Mouse (Mus musculus): ENCODE measurements at regions not wholly inside any gene's neighbourhood (a gene's known extent, or its start where the extent isn't known, plus 50 kb on each side); places are given as distances from the start of the nearest gene placed in this dataset.

DNA sequence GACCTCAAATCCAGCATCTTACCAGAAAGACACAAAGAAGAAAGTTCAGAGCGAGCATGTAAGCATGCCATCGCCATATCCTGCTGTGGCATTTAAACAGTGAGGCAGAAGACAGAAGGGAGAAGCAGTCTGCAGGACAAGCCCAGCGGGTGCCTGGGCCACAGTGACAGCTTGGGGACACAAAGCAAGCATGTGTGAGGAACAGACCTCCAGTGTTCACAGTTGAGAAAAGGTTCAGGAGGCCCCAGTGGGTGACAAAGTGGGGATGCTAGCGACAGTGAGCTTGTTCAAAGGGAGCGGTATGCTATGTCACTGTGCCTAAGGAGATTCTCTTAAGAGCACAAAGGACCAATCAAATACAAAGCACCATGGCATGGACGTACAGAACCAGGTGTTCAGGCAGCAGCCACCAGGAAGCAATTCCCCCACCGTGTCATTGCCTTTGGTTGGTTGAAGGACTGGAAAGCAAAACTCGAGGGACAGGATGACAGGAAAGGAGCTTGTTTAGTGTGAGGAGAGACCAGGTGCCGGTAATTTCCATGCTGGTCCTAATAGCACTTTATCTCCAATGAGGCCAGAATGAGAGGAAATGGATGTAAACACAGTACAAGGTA lies 77.9 kb upstream of the Arhgap21 start:
- intact Hi-C loops (cut with DNase I; ENCODE audit: low total_unique reads) = no loop called here
- DNase-seq = no peak

DNA sequence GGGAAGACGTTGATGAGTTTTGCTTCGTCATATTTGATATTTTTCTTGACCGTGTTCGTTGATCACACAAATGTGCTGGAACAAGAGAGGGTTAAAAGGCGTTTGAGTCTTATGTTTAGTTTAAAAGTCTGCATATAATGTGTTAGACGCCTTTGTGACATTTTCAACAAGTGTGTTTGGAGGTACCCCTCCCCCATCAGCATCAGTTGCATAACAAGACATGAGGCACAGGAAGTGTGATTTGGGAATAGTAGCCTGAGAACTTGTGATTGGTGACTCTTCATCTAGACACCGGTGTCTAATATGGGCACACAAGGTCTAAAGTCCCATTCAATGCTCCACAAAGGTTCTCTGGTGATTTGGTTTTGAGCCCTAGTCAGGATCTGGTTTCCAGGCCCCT lies 76.1 kb upstream of the Arhgap21 start:
- no peak for DNase-seq
- intact Hi-C loops (cut with DNase I; ENCODE audit: low total_unique reads) = no loop called here

DNA sequence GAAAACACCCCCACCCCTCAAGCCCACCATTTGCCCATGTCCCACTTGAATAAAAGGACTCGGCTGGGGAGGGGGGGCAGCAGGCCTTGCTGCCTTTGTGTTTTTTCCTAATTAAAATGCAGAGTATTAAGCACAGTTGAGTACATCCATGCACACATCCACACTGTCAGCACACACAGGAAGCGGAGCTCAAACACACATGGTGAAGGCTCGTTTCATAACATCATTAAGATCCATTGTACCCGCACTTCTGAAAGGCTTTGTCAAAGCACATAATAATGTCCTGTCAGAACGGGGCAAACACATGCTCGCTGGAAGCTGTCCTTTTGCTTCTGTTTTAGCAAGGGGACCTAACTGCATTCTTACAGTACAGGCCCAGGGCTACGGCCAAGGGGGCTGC lies 75.3 kb upstream of the Arhgap21 start:
- DNase-seq = no peak
- intact Hi-C loops (cut with DNase I; ENCODE audit: low total_unique reads) = no loop called here

DNA sequence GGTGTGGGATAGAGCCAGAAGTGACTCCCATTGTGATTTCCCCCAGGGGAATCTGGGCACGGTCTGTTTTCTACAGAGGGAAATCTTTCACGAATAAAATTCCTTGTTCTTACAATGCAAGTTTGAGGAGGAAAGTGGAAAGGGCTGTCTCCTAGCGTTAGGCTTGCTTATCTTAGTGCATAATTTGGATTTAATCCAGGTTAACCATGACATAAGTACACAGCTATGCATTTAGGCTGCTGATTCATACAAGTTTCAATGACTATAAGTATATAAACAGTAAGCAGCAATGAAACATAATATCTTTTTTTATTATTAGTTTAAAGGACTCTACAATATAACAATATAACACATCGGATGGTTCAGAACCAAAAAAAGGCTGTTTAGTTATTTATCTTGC lies 74.6 kb upstream of the Arhgap21 start:
- no peak for DNase-seq
- intact Hi-C loops (cut with DNase I; ENCODE audit: low total_unique reads) = no loop called here

DNA sequence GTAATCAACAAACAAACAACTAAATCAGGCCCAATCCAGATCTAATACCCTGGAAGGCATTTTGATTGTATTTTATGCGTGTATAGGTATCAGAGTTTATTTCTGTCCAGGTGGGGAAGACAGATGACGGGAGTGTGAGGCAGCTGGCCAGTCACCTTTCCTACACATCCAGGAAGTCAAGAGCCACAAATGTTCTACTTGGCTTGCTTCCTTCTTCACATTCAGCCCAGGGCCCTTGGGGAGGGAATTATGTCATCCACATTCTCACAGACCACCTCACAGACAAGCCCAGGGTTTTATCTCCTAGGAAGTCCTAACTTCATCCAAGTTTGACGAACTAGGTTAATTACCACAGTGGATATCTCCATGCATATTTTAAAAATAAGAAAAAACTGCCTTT lies 68.9 kb upstream of the Arhgap21 start:
- DNase-seq = no peak
- intact Hi-C loops (cut with DNase I; ENCODE audit: low total_unique reads) = no loop called here

DNA sequence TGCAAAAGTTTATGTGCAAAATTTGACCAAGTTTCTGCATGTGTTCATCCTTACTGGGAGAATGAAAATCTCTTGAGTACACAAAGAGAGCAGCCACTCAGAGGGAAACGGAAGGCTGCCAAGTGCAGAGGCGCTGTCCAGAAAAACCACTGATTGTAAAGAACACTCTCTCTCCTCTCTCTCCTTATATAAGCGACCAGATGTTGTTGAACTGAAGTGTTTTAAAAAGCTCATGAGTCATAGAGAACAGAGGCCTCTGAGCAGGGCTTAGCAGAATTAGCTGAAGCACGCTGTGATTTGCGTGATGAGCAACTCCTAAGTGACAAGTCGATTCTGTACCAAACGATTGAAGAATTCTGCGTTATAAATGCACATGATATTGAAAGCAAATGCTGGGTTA lies 68.5 kb upstream of the Arhgap21 start:
- peak; percentile 57 for DNase-seq
- intact Hi-C loops (cut with DNase I; ENCODE audit: low total_unique reads) = no loop called here

DNA sequence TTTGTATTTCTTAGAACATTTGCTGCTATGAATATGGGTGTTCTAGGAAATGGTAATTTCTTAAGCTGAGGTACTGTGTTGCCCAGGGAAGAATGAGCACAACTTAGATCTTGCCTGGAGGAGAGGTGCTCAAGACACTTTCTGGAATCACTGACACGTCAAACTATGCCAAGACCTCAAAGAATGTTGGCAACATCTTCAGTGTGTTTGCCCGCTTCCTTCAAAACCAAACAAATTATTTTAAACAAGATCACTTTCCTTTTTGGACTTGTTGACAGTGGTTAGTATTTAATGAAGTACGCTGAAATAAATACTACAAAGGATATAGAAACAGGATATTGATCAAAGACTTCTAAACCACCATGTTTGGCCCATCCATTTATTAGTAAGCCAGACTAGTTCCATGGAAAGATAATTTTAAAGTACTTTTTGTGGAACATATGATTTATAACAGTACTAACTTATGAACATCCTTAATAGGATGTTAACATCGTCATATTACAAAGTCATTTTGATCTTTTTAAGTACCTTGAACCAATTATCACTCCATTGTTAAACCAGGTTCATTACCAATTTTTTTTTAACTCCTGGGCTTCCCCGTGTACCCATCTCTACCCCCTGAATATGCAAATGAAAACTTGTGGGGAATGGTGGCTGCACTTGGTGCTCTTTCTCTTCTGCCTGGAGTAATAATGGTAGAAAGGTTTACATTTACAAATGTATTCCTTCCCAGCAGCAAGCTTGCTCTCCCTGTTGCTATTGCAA lies 67.4 kb upstream of the Arhgap21 start:
- intact Hi-C loops (cut with DNase I; ENCODE audit: low total_unique reads) = no loop called here

DNA sequence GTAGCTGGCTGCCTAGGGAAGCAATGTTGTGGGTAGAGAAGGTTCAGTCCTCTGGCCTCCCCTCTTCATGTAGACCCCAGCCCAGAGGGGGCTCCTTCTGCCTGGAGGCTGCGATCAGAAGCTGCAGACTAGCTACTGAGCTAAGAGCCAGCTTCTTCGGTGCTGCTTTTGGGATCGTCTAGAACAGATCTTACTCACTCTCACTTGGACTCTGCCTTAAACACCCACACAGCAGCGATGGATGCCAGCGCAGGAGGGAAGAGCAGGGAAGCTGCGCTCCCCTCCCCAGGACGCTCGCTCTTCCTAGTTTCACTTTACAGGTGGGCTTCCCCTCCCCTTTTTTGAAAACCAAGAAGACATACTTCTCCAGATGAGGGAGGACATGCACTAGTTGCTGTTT lies 66.0 kb upstream of the Arhgap21 start:
- intact Hi-C loops (cut with DNase I; ENCODE audit: low total_unique reads) = no loop called here
- peak; percentile 27 for DNase-seq

More for the DNA sequence above, 67.4 kb upstream of the Arhgap21 start:
- no peak for DNase-seq

DNA sequence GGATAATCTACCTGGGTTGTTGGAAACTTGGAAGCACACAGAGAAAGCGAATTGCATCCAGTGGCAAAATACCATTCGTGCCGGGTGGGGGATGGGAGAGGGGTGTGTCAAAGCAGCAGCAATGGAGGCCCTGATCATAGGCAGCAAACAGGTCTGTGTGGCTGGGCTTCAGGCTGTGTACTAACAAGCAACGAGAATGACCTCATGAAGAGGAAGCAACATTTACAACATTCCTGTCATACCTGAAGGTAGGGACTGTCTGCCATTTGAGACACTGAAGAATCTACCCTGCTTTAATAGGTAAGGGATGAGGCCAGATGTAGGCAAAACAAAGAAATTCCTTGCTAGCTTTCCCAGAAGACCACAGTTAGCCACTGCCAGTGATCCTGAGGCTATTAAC lies 62.0 kb upstream of the Arhgap21 start:
- intact Hi-C loops (cut with DNase I; ENCODE audit: low total_unique reads) = no loop called here

DNA sequence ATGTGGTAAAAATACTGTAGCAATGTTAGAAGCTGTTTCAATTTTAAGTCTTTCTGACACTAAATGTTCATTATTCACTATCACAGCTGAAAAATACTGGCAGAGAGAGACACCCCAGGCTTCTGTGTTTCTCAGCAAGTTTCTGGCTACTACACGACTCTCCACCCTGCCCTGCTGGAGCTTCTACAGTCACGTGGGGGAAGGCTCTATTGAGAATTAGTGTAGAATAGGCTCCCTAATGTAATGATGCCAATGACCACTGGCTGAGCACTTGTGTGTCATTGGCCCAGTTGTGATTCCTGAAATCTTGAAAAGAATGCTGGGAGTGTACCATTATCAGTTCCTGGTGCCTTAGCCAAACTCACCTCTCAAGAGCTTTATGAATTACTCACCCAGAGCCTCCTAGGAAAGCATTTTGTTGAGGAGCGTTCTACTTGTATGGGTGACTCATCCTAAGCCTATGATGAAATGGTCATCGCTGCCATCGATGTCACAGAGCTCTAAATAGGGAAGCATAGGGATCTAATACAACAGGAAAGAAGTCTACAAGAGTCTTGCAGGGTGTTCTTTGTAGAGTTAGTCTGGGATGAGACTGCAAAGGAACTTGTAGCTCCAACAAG lies 60.8 kb upstream of the Arhgap21 start:
- intact Hi-C loops (cut with DNase I; ENCODE audit: low total_unique reads) = no loop called here
- DNase-seq = no peak

More for the DNA sequence above, 62.0 kb upstream of the Arhgap21 start:
- DNase-seq = no peak

DNA sequence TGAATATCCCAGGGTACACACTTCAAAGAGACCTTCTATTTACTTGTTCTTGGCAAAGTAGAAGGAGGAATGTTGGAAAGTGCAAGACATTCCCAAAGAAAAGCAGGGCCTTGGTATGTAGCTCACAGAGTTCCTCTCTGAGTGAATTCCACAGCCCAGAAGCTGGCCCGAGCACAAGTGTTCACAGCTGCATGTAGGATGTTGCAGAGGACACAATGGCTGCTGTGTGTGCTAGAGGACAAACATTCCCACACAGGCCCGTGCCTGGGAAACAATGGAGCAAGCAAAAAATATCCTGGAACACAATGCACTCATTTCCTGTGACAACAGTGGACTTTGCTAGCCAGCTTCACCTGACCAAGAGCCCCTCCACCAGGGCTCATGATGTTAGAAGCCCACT lies 59.9 kb upstream of the Arhgap21 start:
- DNase-seq = peak; percentile 68
- intact Hi-C loops (cut with DNase I; ENCODE audit: low total_unique reads) = no loop called here

DNA sequence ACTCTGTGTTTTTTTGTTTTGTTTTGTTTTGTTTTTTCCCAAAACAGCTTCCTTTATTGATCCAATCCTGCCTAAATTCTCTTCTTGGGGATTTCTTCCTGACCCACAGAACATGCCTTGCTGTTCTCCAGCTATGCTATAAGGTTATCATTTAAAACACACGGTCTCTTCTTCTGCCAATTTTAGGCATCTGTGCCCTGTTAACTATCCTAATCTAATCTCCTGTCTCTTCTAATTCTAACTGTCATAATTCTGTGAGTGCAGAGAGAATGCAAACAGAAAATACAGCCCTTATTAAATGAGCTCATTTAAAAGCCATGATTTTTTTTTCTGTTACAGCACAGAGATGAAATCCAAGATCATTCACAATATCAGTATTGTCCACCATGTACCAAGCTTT lies 49.9 kb upstream of the Arhgap21 start:
- intact Hi-C loops (cut with DNase I; ENCODE audit: low total_unique reads) = no loop called here

More for the DNA sequence above, 49.9 kb upstream of the Arhgap21 start:
- DNase-seq = no peak
